Mouse (Mus musculus) fat pad, adult 2 months (tissue): Measurements from ENCODE around the gene Hddc2.

ENCODE experiments used
- DNase-seq: peaks from one replicate; pipeline ENCODE4 v3.0.0-alpha.2; 2011; ENCODE audit warnings: low read depth, low spot score; ENCODE audit errors: extremely low read depth

Gene Hddc2

DNA sequence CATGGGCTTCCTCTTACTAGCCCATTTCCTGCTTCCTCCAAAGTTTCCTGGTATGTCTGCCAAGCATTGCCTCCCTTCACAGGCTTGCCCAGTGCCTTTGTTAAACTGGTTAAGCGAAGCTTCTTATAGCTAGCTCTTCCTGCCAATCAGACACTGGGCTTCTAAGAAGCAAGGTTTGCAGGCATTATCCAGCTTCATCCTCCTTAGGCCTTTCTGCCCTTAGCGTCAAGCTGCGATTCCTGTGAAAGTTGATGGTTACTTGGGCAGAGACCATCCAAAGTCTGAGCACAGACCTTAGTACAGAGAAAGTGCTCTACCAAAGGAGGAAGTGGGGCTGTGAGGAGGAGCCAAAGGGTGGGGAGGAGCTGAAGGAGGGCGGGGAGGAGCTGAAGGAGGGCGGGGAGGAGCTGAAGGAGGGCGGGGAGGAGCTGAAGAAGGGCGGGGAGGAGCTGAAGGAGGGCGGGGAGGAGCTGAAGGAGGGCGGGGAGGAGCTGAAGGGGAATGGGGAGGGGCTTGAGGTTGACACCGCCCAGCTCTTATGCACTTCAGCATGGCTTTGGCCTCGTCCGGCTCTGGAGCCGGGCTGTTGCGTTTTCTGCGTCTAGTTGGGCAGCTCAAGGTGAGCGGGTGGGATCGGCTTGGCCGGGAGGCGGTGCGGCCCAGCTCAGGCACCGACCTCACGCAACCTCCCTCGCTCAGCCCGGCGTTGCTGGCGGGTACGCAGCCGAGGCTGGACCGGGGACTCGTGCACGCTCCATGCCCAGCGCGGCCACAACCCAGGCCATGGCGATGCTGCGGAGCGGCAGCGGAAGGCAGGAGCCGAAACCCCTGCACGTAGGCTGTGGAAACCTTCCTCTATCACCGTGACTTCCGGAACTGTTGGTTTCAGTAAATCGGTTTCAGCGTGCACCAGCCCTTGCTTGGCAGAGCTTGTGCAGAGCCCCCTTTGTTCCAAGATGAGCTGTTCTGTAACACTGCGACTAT, at the start of gene Hddc2:
Gene Hddc2 (plus strand): TSS at position 519 of the 984 bp plus-strand sequence.
- DNase-seq: no peak

- no peak for DNase-seq
These were observed 40.4 kb upstream of the Hddc2 start for GRCm38 (mm10) chr10:31272738-31273137.

DNA sequence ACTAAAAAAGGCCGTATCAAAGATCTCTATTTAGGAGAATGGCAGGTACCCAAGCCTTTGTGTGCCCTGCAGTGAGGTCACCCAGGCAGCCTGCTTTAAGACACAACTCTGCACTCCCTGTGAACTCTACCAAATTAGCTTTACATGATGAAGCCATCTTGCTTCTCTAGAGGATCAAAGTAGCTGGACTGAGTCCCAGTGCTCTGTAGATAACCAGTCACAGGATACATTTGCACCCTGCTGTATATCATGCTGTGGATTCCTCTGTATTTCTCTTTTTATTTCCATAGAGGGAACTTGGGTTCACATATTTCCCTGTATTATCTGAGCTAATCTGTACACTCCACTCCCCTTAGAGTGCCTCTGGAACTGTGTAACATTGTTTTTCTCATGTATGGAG, 40.0 kb upstream of the Hddc2 start:
- DNase-seq: no peak

- no peak for DNase-seq
These were observed 25.4 kb upstream of the Hddc2 start for GRCm38 (mm10) chr10:31287787-31288186.

GRCm38 (mm10) chr10:31288697-31289390, 24.3 kb upstream of the Hddc2 start:
- DNase-seq: no peak

DNA sequence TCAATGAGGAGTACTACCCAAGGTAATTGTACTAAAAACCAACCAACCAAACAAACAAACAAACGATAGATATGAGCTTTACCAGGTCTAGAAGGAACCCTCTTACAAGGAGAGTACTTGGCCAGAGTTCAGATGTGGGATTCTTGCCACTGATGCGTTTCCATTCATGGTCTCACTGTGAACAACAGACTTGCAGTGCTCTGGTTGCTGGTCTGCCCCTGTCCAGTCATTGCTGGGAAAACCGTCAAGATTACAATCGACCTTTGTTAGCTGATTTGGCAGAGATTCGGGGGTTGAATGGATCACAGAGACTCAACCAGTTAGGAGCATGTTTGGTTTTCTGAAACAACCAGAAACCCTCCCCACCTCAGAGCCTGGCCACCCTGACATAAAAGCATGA, 17.5 kb upstream of the Hddc2 start:
- DNase-seq: no peak

DNA sequence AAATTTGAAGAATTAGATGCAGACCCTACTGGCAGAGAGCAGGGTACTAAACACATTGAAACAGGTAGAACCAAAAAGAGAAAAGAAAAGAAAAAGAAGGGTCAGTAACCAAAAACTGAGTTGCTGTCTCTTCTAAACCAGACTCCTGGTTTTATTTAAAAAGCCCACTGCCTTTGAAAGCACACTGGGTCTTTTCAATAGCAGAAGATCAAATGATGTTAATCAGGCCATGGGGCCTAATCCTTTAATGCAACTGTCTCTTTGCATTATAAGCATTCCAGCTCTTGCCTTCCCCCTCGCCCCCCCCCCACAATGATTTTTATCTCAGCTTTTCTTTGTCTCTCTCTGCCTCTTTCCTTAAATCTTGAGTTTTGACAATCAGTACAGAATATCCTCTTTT, 16.7 kb upstream of the Hddc2 start:
- no peak for DNase-seq

- DNase-seq: no peak
These were observed 16.1 kb upstream of the Hddc2 start for GRCm38 (mm10) chr10:31297106-31297505.

DNA sequence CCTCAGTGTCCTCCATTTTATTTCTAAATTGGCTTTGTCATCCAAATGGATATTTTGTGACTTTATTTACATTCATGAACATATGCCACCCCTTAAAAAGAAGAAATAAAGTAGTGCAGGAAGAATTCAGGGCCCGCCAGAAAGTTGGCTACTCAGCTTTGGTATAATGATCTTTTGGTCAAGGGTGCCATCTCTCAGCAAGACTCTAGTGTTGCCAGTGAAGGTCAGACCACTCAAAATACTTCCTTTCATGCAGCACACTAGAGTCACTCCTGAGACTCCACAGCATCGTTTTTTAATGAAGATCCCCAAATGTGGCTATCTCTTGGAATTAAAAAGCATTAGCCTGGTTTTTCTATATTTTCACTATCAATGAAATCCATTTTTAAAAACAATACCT, 14.9 kb upstream of the Hddc2 start:
- DNase-seq: no peak

DNA sequence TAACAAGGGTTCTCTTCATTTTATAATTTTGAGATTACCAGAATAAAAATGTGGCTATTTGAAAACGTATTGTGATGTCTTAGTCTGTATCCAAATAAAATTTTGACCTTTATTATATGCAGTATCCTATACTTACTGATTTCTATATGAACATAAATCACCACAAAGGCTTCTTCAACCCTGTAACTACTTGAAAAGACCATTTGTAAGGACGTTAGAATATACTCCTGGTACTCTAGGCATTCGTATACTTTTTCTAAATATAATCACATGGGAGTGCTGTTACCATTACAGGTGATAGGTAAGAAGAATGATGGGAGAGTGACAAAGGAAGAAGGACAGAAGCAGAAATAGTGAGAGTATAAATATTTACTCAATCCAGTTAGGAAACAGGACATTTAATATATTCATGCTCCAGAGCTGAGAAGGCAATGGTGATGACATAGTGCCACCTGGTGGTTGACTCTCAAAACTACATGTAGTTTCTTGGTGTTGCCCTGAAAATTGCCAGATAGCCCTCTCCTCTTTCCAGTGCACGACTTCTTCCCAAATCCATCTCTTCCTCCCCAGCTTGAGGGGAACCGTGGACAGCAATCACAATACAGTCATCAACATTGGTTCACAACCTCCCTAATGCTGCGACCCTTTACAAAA, 14.1 kb upstream of the Hddc2 start:
- no peak for DNase-seq

- DNase-seq: no peak
These were observed 12.9 kb upstream of the Hddc2 start for GRCm38 (mm10) chr10:31300292-31300691.

DNA sequence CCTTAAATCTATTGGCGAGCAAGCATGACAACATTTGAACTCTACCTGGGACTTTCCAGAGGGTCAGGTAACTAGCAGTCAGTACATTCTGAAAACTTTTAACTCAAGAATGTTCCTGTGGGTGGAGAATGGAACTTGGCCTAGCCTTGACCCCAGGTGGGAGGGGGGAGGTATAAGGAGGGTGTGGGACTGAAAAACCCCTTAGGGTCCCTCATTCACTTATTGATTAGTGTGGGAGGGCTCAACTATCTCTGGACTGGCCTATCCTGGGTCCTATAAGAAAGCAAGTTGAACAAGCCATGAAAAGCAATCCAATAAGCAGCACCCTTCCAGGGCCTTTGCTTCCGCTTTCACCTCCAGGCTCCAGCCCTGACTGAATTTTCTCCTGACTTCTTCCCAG, 9.7 kb upstream of the Hddc2 start:
- no peak for DNase-seq

GRCm38 (mm10) chr10:31307024-31307598, 6.1 kb upstream of the Hddc2 start:
- no peak for DNase-seq

DNA sequence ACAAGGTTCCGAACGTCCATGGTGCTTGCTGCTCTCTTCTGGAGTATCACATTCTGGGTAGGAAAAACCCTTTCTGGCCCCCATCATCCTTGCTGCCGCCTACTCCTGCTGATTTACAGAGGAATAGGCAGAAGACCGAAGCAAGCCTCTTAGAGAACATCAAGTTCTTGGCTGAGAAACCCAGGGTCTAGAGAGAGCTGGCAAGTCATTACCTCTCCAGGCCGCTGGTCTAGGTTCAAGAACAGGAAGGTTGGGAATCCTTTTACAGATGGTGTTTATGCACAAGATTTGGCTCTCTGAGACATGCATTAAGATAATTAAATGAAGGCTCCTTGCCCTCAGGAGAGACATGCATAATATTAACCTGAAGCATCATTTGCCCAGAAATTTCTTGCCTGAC, 5.3 kb downstream of the Hddc2 start:
- DNase-seq: no peak

GRCm38 (mm10) chr10:31329436-31329835, 16.3 kb downstream of the Hddc2 start:
- no peak for DNase-seq

DNA sequence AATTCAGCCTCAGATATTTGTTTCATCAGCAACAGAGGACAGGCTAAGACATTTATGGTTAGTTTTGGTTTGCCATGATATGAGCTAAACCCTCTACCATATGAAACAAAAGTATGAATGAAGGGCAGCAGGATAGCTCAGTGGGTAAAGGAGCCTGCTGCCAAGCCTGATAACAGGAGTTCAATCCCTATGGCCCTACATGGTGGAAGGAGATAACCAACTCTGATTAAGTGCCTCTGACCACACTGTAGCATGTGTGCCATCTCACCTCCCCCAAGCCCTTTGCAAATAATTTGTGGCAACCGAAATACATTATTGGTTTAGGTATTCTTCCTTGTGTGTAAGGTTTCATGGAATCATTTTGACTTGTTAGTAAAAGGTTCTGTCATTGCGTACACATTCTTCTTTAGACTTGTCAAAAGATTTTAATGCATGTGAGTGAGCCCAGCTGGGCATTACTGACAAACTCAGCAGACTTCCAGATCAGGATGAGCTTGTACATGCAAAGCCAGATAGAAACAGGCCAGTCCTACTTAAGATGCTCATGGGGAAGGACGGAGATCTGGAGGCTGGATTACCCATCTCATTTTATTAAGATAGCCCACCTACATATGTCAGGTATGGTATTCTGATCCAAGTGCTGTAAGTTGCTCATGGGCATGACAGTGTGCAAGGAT, 17.2 kb downstream of the Hddc2 start:
- DNase-seq: no peak

DNA sequence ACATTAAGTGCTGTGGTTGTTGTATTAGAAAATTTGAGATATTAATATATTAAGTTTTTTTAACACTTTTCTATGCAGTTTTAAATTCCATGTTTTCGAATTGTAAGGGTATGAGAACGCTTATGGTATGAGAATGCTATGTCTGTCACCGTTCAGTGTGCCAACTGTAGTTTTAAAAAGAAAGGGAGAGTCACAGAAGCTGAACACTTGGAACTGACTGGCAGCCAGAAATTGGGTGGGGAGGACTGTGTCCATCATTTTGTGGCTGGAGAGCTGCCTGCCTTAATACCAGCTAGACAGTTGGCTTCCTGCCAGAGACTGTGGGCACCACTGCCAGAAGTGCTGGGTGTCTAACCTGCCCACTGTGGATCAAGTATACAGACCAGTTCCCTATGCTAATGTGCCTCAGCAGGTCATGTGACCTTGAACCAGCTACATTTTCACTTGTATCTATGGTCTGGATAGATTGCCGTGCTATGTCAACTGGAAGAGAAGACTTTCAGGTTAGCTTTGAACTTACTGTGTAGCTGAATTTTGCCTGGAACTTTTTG, 18.1 kb downstream of the Hddc2 start:
- no peak for DNase-seq

- no peak for DNase-seq
These were observed 23.2 kb downstream of the Hddc2 start for GRCm38 (mm10) chr10:31336432-31336831.

- no peak for DNase-seq
These were observed 33.2 kb downstream of the Hddc2 start for GRCm38 (mm10) chr10:31346401-31346800.

DNA sequence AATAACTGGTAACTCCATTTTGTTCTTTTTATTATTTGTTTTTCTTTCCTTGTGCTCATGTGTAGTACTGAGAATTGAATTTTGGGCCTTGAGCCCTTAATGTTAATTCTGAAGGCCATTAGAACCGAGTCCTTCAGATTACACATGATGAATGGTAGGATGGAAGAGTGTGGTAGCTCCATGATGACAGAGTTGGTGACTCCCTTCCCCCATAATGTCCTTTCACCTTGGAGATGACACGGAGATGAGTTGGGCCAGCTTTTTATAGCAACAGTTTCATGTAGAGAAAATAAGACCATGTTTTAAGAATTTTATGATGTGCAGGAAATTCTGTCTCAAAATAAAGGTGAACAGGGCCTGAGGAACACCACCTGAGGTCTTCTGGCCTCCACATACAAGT, 37.9 kb downstream of the Hddc2 start:
- DNase-seq: no peak
